Mouse (Mus musculus): ENCODE measurements around the gene Map3k3.
A peak's percentile ranks its signal among the peaks of the same experiment; 100 is the strongest.
"Not testable (repeated sequence)": the region's sequence is repeated elsewhere in the genome, so short reads cannot be mapped to it uniquely, and the experiment has no call there.

Map3k3 gene

GRCm38 (mm10) chr11:106192657-106193370 is 108.4 kb downstream of the Map3k3 start:
- DNase-seq (ENCODE audit: low spot score in 2 of 2), result no peak

- DNase-seq (ENCODE audit: low spot score in 2 of 2), result peak; percentile 91 to 97
Measured at GRCm38 (mm10) chr11:106193371-106194154, 109.2 kb downstream of the Map3k3 start.

- DNase-seq (ENCODE audit: low spot score in 2 of 2), result no peak
Measured at GRCm38 (mm10) chr11:106194155-106194541, 109.7 kb downstream of the Map3k3 start.

GRCm38 (mm10) chr11:106194891-106195290 is 110.5 kb downstream of the Map3k3 start:
- no peak for DNase-seq (ENCODE audit: low spot score in 2 of 2)

GRCm38 (mm10) chr11:106195341-106195740 is 110.9 kb downstream of the Map3k3 start:
- no peak for DNase-seq (ENCODE audit: low spot score in 2 of 2)

- no peak for DNase-seq (ENCODE audit: low spot score in 2 of 2)
Measured at GRCm38 (mm10) chr11:106198277-106198676, 113.9 kb downstream of the Map3k3 start.

- not testable (repeated sequence) for DNase-seq (ENCODE audit: low spot score in 2 of 2)
Measured at GRCm38 (mm10) chr11:106199997-106200396, 115.6 kb downstream of the Map3k3 start.

- no peak for DNase-seq (ENCODE audit: low spot score in 2 of 2)
Measured at GRCm38 (mm10) chr11:106200756-106201155, 116.3 kb downstream of the Map3k3 start.

GRCm38 (mm10) chr11:106201337-106202122 is 117.1 kb downstream of the Map3k3 start:
- DNase-seq (ENCODE audit: low spot score in 2 of 2), result no peak

GRCm38 (mm10) chr11:106202123-106202465 is 117.7 kb downstream of the Map3k3 start, which contains the start of gene Strada:
Gene Strada, minus strand, starts transcription at chr11:106202168.
- no peak for DNase-seq (ENCODE audit: low spot score in 2 of 2)
